Mouse (Mus musculus) limb, embryonic 12.5 days (tissue): Measurements from ENCODE around the gene Zfp628. TPM values are rescaled to one million over a fixed set of nuclear protein-coding genes. Genes with fewer than 3 reads are reported as not detected.

Experiments used
- polyA plus RNA-seq: library from polyadenylated mRNA; unstranded; fragments of >200 nt; fragmentation: Nextera tagmentation; extraction: Ambion mirVana; gene quantifications from 2 replicates; pipeline ENCODE4 v1.2.1, GENCODE M21; 2016

The Zfp628 gene
- polyA plus RNA-seq, 1 experiment from 2014 or later, result 3.6 TPM

Other genes with a start within 250 kb of the Zfp628 start
- gene Hspbp1, start 230.1 kb upstream of the Zfp628 start, polyA plus RNA-seq, result 107 and 111 TPM in 2 replicates
- 2.4 and 3.6 TPM in 2 replicates for gene Brsk1, start 224.6 kb upstream of the Zfp628 start, polyA plus RNA-seq
- 0.13 and 0.26 TPM in 2 replicates for gene Tmem150b, start 190.0 kb upstream of the Zfp628 start, polyA plus RNA-seq
- 67.3 and 73.3 TPM in 2 replicates for gene Kmt5c, start 175.1 kb upstream of the Zfp628 start, polyA plus RNA-seq
- 61.5 and 70.0 TPM in 2 replicates for gene Cox6b2, start 162.1 kb upstream of the Zfp628 start, polyA plus RNA-seq
- not detected in 2 replicates for gene Fam71e2, start 143.9 kb upstream of the Zfp628 start, polyA plus RNA-seq
- not detected in 2 replicates for gene Il11, start 132.4 kb upstream of the Zfp628 start, polyA plus RNA-seq
- 0.54 TPM in 1 of 2 replicates, not detected in the other for gene Tmem190, start 132.3 kb upstream of the Zfp628 start, polyA plus RNA-seq
- 6.5 and 6.8 TPM in 2 replicates for gene Tmem238, start 125.6 kb upstream of the Zfp628 start, polyA plus RNA-seq
- 396 and 399 TPM in 2 replicates for gene Rpl28, start 122.3 kb upstream of the Zfp628 start, polyA plus RNA-seq
- gene Ube2s, start 102.6 kb upstream of the Zfp628 start, polyA plus RNA-seq, result 437 and 457 TPM in 2 replicates
- gene Shisa7, start 70.5 kb upstream of the Zfp628 start, polyA plus RNA-seq, result 0.12 and 0.21 TPM in 2 replicates
- gene Isoc2b, start 45.0 kb upstream of the Zfp628 start, polyA plus RNA-seq, result 4.2 and 5.2 TPM in 2 replicates
- gene Isoc2a, start 38.1 kb upstream of the Zfp628 start, polyA plus RNA-seq, result 0.97 and 1.3 TPM in 2 replicates
- gene Gm36210, start 8.7 kb upstream of the Zfp628 start, polyA plus RNA-seq, result not detected in 2 replicates
- gene Nat14, start 6.8 kb downstream of the Zfp628 start, polyA plus RNA-seq, result 3.1 and 4.4 TPM in 2 replicates
- gene Ssc5d, start 10.6 kb downstream of the Zfp628 start, polyA plus RNA-seq, result 2.5 and 3.1 TPM in 2 replicates
- gene Sbk2, start 49.2 kb downstream of the Zfp628 start, polyA plus RNA-seq, result 0.29 and 0.51 TPM in 2 replicates
- not detected in 2 replicates for gene Sbk3, start 56.0 kb downstream of the Zfp628 start, polyA plus RNA-seq
- 34.0 and 39.9 TPM in 2 replicates for gene Zfp579, start 80.9 kb downstream of the Zfp628 start, polyA plus RNA-seq
- gene Zfp524, start 99.2 kb downstream of the Zfp628 start, polyA plus RNA-seq, result 7.1 and 7.8 TPM in 2 replicates
- gene Fiz1, start 99.5 kb downstream of the Zfp628 start, polyA plus RNA-seq, result 57.9 and 58.9 TPM in 2 replicates
- gene Gm44973, start 100.3 kb downstream of the Zfp628 start, polyA plus RNA-seq, result 1.2 TPM in 1 of 2 replicates, not detected in the other
- 7.0 and 8.1 TPM in 2 replicates for gene Zfp865, start 105.2 kb downstream of the Zfp628 start, polyA plus RNA-seq
- 27.3 and 27.5 TPM in 2 replicates for gene Ccdc106, start 105.3 kb downstream of the Zfp628 start, polyA plus RNA-seq
- not detected in 2 replicates for gene 4632433K11Rik, start 118.9 kb downstream of the Zfp628 start, polyA plus RNA-seq
- 4.7 and 5.2 TPM in 2 replicates for gene Zfp784, start 123.2 kb downstream of the Zfp628 start, polyA plus RNA-seq
- gene Zfp580, start 136.3 kb downstream of the Zfp628 start, polyA plus RNA-seq, result 29.3 and 39.6 TPM in 2 replicates
- gene U2af2, start 146.9 kb downstream of the Zfp628 start, polyA plus RNA-seq, result 171 and 175 TPM in 2 replicates
- gene Epn1, start 165.0 kb downstream of the Zfp628 start, polyA plus RNA-seq, result 62.8 and 67.3 TPM in 2 replicates
- gene Rfpl4, start 201.7 kb downstream of the Zfp628 start, polyA plus RNA-seq, result 0.14 TPM in 1 of 2 replicates, not detected in the other
- 0.34 TPM in 1 of 2 replicates, not detected in the other for gene Rasl2-9, start 210.7 kb downstream of the Zfp628 start, polyA plus RNA-seq
- gene Vmn1r55, start 234.5 kb downstream of the Zfp628 start, polyA plus RNA-seq, result not detected in 2 replicates